In genomic region chr2:165833468-165833867, GRCm38 (mm10) we compare ENCODE assay signal across 14 mouse cellular contexts.
DNase-seq lines count a peak whose midpoint lies in the region; ATAC-seq and TF ChIP-seq lines count a peak whose summit lies in the region.
"Had no signal": no experiment of that assay in that cellular context is flagged by ENCODE, and none has a peak within 500 bp of the region (broad histone marks: within the 10 kb centered on the region; RNA-seq: fewer than 3 reads in every experiment).

No protein-coding gene starts in this region.

- no peaks in the 10 kb centered on the region; the same call in 1 of the 2 replicates for H3K27me3 ChIP-seq in forebrain, embryonic 13.5 days
- no peaks in the 10 kb centered on the region for H3K27me3 ChIP-seq in forebrain, postnatal 0 days (ENCODE audit: insufficient read depth, low read length)
- no peaks in the 10 kb centered on the region for H3K27me3 ChIP-seq in limb, embryonic 15.5 days
- H3K27me3 ChIP-seq: neural tube, embryonic 12.5 days had no signal

- H3K4me1 ChIP-seq in forebrain, embryonic 13.5 days, result peaks cover 34% of the 10 kb centered on the region
- H3K4me1 ChIP-seq in forebrain, postnatal 0 days (ENCODE audit: insufficient read depth), result no peaks in the 10 kb centered on the region
- peaks cover 24% of the 10 kb centered on the region; the same call in 1 of the 2 replicates for H3K4me1 ChIP-seq in limb, embryonic 15.5 days

- H3K9me3 ChIP-seq in forebrain, embryonic 13.5 days (replicated peaks), result no peaks in the 10 kb centered on the region
- H3K9me3 ChIP-seq in forebrain, postnatal 0 days (ENCODE audit: low read length), result no peaks in the 10 kb centered on the region
- H3K9me3 ChIP-seq in limb, embryonic 15.5 days, result no peaks in the 10 kb centered on the region
- H3K9me3 ChIP-seq: midbrain, embryonic 10.5 days; neural tube, embryonic 12.5 days had no signal

- no peak overlapping the region for H3K4me3 ChIP-seq in forebrain, embryonic 13.5 days
- H3K4me3 ChIP-seq in forebrain, postnatal 0 days (ENCODE audit: low read depth, low read length), result no peak overlapping the region
- H3K4me3 ChIP-seq in limb, embryonic 15.5 days, result no peak overlapping the region
- H3K4me3 ChIP-seq: midbrain, embryonic 10.5 days; neural tube, embryonic 12.5 days had no signal

- H3K4me2 ChIP-seq in forebrain, embryonic 13.5 days, result no peak overlapping the region
- H3K4me2 ChIP-seq in forebrain, postnatal 0 days (ENCODE audit: low read depth), result no peak overlapping the region
- H3K4me2 ChIP-seq in limb, embryonic 15.5 days, result no peak overlapping the region
- H3K4me2 ChIP-seq: neural tube, embryonic 12.5 days had no signal

- H3K36me3 ChIP-seq in forebrain, embryonic 13.5 days (ENCODE audit: poor library complexity, severe bottlenecking), result peaks cover 92% of the 10 kb centered on the region
- peaks cover 77% of the 10 kb centered on the region for H3K36me3 ChIP-seq in forebrain, postnatal 0 days (ENCODE audit: insufficient read depth)
- peaks cover 77% of the 10 kb centered on the region for H3K36me3 ChIP-seq in limb, embryonic 15.5 days

- no peak for TF ChIP-seq CTCF in forebrain, postnatal 0 days (IDR thresholded peaks at IDR 0.05; ENCODE audit: low read depth)

- no peak for DNase-seq in forebrain, postnatal 0 days
- DNase-seq in kidney, postnatal 4 days, result peak; percentile 26 to 27
- no peak for DNase-seq in kidney, postnatal 14 days
- peak; percentile 40 for DNase-seq in embryo, embryonic 10.5 days (ENCODE audit: low spot score)
- no peak for DNase-seq in spleen, postnatal 10 days (ENCODE audit: low spot score in 2 of 2)
- DNase-seq in thymus, adult 18-20 months, result no peak
- DNase-seq: adrenal gland, postnatal 25 days; cerebellum, adult 11-12 months; kidney, postnatal 10 days; right cerebral cortex, postnatal 25 days had no signal

- H3K27ac ChIP-seq in forebrain, embryonic 13.5 days, result 0 out of 2 replicates have a peak overlapping the region, but pooled peaks have one; percentile 3
- no peak overlapping the region for H3K27ac ChIP-seq in forebrain, postnatal 0 days (ENCODE audit: low read depth, low read length)
- peak overlapping the region; percentile 78 for H3K27ac ChIP-seq in limb, embryonic 15.5 days
- H3K27ac ChIP-seq: midbrain, embryonic 10.5 days; neural tube, embryonic 12.5 days had no signal

- 55% methylated on average over 9 of the region's 9 CpGs for WGBS in forebrain, embryonic 13.5 days
- 59% methylated on average over 9 of the region's 9 CpGs for WGBS in forebrain, postnatal 0 days
- WGBS in limb, embryonic 15.5 days, result 56% methylated on average over 9 of the region's 9 CpGs

- no peak for ATAC-seq in forebrain, embryonic 13.5 days
- no peak for ATAC-seq in forebrain, postnatal 0 days
- no peak for ATAC-seq in limb, embryonic 15.5 days (ENCODE audit: insufficient number of reproducible peaks, low FRiP score, low TSS enrichment, low read depth)

- no peak overlapping the region for H3K9ac ChIP-seq in forebrain, embryonic 13.5 days
- H3K9ac ChIP-seq in forebrain, postnatal 0 days, result no peak overlapping the region
- H3K9ac ChIP-seq in limb, embryonic 15.5 days, result no peak overlapping the region
- H3K9ac ChIP-seq: neural tube, embryonic 12.5 days had no signal

Comparison
In these comparisons a context has a peak if more than half of its experiments do, and no peak if none do; other contexts are left out.
1. DNase-seq: peak in kidney, postnatal 4 days (2 of 2) and embryo, embryonic 10.5 days (single experiment); none in forebrain, postnatal 0 days (single experiment), kidney, postnatal 14 days (single experiment), spleen, postnatal 10 days (0 of 2) and thymus, adult 18-20 months (0 of 2).